In genomic region chr4:109984011-109984411, GRCm38 (mm10) we compare ENCODE assay signal across 10 mouse cellular contexts. TPM values are rescaled to one million over a fixed set of nuclear protein-coding genes. Genes with fewer than 3 reads are reported as not detected.
A peak's percentile ranks its signal among the peaks of the same experiment; 100 is the strongest.
DNase-seq lines count a peak whose midpoint lies in the region; ATAC-seq and TF ChIP-seq lines count a peak whose summit lies in the region.
"Had no signal": no experiment of that assay in that cellular context is flagged by ENCODE, and none has a peak within 500 bp of the region (broad histone marks: within the 10 kb centered on the region; RNA-seq: fewer than 3 reads in every experiment).

No protein-coding gene starts in this region.

- H3K4me1 ChIP-seq in hindbrain, embryonic 10.5 days (replicated peaks), result peaks cover 30% of the 10 kb centered on the region
- peaks cover 8% of the 10 kb centered on the region; the same call in 1 of the 2 replicates for H3K4me1 ChIP-seq in hindbrain, embryonic 14.5 days (replicated peaks; ENCODE audit: control insufficient read depth, insufficient read depth, low read length)
- H3K4me1 ChIP-seq in ES-E14 (ENCODE audit: control insufficient read depth in 2 of 2, insufficient read depth in 2 of 2, low read length in 2 of 2, poor library complexity in 1 of 2), result peaks cover 3 to 11% of the 10 kb centered on the region in 2 experiments; a peak in 2 of 4 replicates
- peaks cover 80% of the 10 kb centered on the region for H3K4me1 ChIP-seq in forebrain, embryonic 10.5 days
- H3K4me1 ChIP-seq in limb, embryonic 13.5 days, result peaks cover 31% of the 10 kb centered on the region

- no peak overlapping the region for H3K27ac ChIP-seq in hindbrain, embryonic 10.5 days
- H3K27ac ChIP-seq in hindbrain, embryonic 14.5 days, result no peak overlapping the region
- no peak overlapping the region for H3K27ac ChIP-seq in ES-E14 (ENCODE audit: insufficient read depth, low read depth, low read length, poor library complexity, severe bottlenecking)
- H3K27ac ChIP-seq in forebrain, embryonic 10.5 days, result peak overlapping the region; percentile 98
- H3K27ac ChIP-seq in limb, embryonic 13.5 days, result no peak overlapping the region
- H3K27ac ChIP-seq: neural tube, embryonic 12.5 days had no signal

- H3K4me2 ChIP-seq in hindbrain, embryonic 14.5 days (replicated peaks), result no peak overlapping the region
- H3K4me2 ChIP-seq in limb, embryonic 13.5 days (replicated peaks), result peak overlapping the region; percentile 44
- H3K4me2 ChIP-seq: neural tube, embryonic 12.5 days had no signal

- WGBS in hindbrain, embryonic 10.5 days, result 1% methylated on average over 24 of the region's 24 CpGs
- WGBS in hindbrain, embryonic 14.5 days, result under 1% methylated on average over 24 of the region's 24 CpGs
- under 1% methylated on average over 24 of the region's 24 CpGs for WGBS in forebrain, embryonic 10.5 days
- WGBS in limb, embryonic 13.5 days, result 1% methylated on average over 24 of the region's 24 CpGs

- no peaks in the 10 kb centered on the region for H3K36me3 ChIP-seq in hindbrain, embryonic 10.5 days
- H3K36me3 ChIP-seq in hindbrain, embryonic 14.5 days (replicated peaks; ENCODE audit: control insufficient read depth, insufficient read depth), result no peaks in the 10 kb centered on the region
- no peaks in the 10 kb centered on the region for H3K36me3 ChIP-seq in ES-E14 (ENCODE audit: control insufficient read depth, insufficient read depth, low read length, poor library complexity, severe bottlenecking)
- H3K36me3 ChIP-seq in forebrain, embryonic 10.5 days (replicated peaks), result peaks cover 42% of the 10 kb centered on the region
- H3K36me3 ChIP-seq in limb, embryonic 13.5 days, result no peaks in the 10 kb centered on the region
- H3K36me3 ChIP-seq: neural tube, embryonic 12.5 days had no signal

- peaks cover 100% of the 10 kb centered on the region for H3K27me3 ChIP-seq in hindbrain, embryonic 10.5 days (ENCODE audit: insufficient read depth, poor library complexity, severe bottlenecking)
- H3K27me3 ChIP-seq in hindbrain, embryonic 14.5 days (ENCODE audit: control insufficient read depth, insufficient read depth, low read length), result peaks cover 95% of the 10 kb centered on the region
- H3K27me3 ChIP-seq in forebrain, embryonic 10.5 days (ENCODE audit: poor library complexity, severe bottlenecking), result peaks cover 100% of the 10 kb centered on the region
- H3K27me3 ChIP-seq in limb, embryonic 13.5 days, result peaks cover 98% of the 10 kb centered on the region

- no peaks in the 10 kb centered on the region for H3K9me3 ChIP-seq in hindbrain, embryonic 10.5 days
- no peaks in the 10 kb centered on the region for H3K9me3 ChIP-seq in hindbrain, embryonic 14.5 days (ENCODE audit: control insufficient read depth, low read length)
- H3K9me3 ChIP-seq in ES-E14 (ENCODE audit: control insufficient read depth, insufficient read depth, low read depth, low read length), result no peaks in the 10 kb centered on the region
- H3K9me3 ChIP-seq in forebrain, embryonic 10.5 days, result no peaks in the 10 kb centered on the region
- no peaks in the 10 kb centered on the region for H3K9me3 ChIP-seq in limb, embryonic 13.5 days
- H3K9me3 ChIP-seq: neural tube, embryonic 12.5 days had no signal

- no peak for ATAC-seq in hindbrain, embryonic 14.5 days (ENCODE audit: low FRiP score)
- no peak for ATAC-seq in limb, embryonic 13.5 days (ENCODE audit: low FRiP score, low read depth)
- no peak for ATAC-seq in cerebellum, adult (ENCODE audit: insufficient number of reproducible peaks, low FRiP score, low TSS enrichment)

- no peak for DNase-seq in hindbrain, embryonic 10.5 days (ENCODE audit: low spot score)
- no peak for DNase-seq in hindbrain, embryonic 14.5 days (ENCODE audit: low spot score)
- DNase-seq in ES-E14 (ENCODE audit: low read depth, low spot score), result no peak
- peak; percentile 73 for DNase-seq in forebrain, embryonic 10.5 days (ENCODE audit: extremely low spot score, low spot score)
- DNase-seq in ovary, adult 18-20 months (ENCODE audit: low spot score), result no peak
- DNase-seq in adrenal gland, postnatal 14 days, result no peak

- in situ Hi-C loops in ES-E14 (cut with MboI; ENCODE audit: low sequenced_read_pairs in 2 of 2, unreplicated experiment in 2 of 2), result loop anchor here in 1 of 2 experiments (5.0 kb wide), 1 partner anchor 327 kb away; no protein-coding TSS in a partner anchor

- H3K9ac ChIP-seq in hindbrain, embryonic 14.5 days, result no peak overlapping the region
- H3K9ac ChIP-seq in ES-E14 (ENCODE audit: insufficient read depth, low read depth, low read length, poor library complexity, severe bottlenecking), result no peak overlapping the region
- H3K9ac ChIP-seq in limb, embryonic 13.5 days, result no peak overlapping the region
- H3K9ac ChIP-seq: neural tube, embryonic 12.5 days had no signal

- H3K4me3 ChIP-seq in hindbrain, embryonic 10.5 days, result peak overlapping the region; percentile 24; the same call in 1 of the 2 replicates
- no peak overlapping the region for H3K4me3 ChIP-seq in hindbrain, embryonic 14.5 days (replicated peaks; ENCODE audit: low read length)
- peak overlapping the region; percentile 4 to 39; a peak in 2 of 4 replicates for H3K4me3 ChIP-seq in ES-E14 (ENCODE audit: insufficient read depth in 1 of 2, low read depth in 1 of 2, low read length in 2 of 2, poor library complexity in 1 of 2, severe bottlenecking in 1 of 2)
- H3K4me3 ChIP-seq in forebrain, embryonic 10.5 days, result peak overlapping the region; percentile 85
- H3K4me3 ChIP-seq in limb, embryonic 13.5 days, result peak overlapping the region; percentile 24
- H3K4me3 ChIP-seq: neural tube, embryonic 12.5 days had no signal

TF ChIP-seq in ES-E14, 5 proteins besides CTCF, POLR2A, EP300 and RAD21:
- TF ChIP-seq MAFK (IDR thresholded peaks at IDR 0.05; ENCODE audit: insufficient read depth, low read depth, low read length) (no peak), ZNF384 (IDR thresholded peaks at IDR 0.05; ENCODE audit: low read depth, low read length) (no peak), ZC3H11A (IDR thresholded peaks at IDR 0.05; ENCODE audit: borderline replicate concordance, low read depth, low read length) (no peak), CHD2 (IDR thresholded peaks at IDR 0.05; ENCODE audit: low read depth, low read length) (no peak), HCFC1 (IDR thresholded peaks at IDR 0.05; ENCODE audit: borderline replicate concordance, insufficient read depth, low read length) (no peak)

RNA-seq across cellular contexts. Expression of gene Dmrta2, which starts 6.2 kb away (rescaled TPM):
- polyA plus RNA-seq in hindbrain, embryonic 10.5 days (2016; fragmentation: Nextera tagmentation; extraction: Ambion mirVana), result 0.30 and 0.41 TPM in 2 replicates
- polyA plus RNA-seq in hindbrain, embryonic 14.5 days (2014; fragmentation: Nextera tagmentation; extraction: Ambion mirVana), result 0.08 TPM in 1 of 2 replicates, not detected in the other
- 1.2 and 1.9 TPM in 2 replicates for total RNA-seq in ES-E14 (2012; rRNA removed)
- polyA plus RNA-seq in forebrain, embryonic 10.5 days (2016; fragmentation: Nextera tagmentation; extraction: Ambion mirVana), result 5.6 and 7.0 TPM in 2 replicates
- polyA plus RNA-seq in limb, embryonic 13.5 days (2015; fragmentation: Nextera tagmentation; extraction: Ambion mirVana), result 0.08 TPM in 2 replicates
- 0.11 and 0.38 TPM in 2 replicates for total RNA-seq in adrenal gland, postnatal 14 days (2021)
- polyA plus RNA-seq: thymus, postnatal 0 days had no signal
